ENCODE assay signal across 8 mouse cellular contexts in the genomic region with DNA sequence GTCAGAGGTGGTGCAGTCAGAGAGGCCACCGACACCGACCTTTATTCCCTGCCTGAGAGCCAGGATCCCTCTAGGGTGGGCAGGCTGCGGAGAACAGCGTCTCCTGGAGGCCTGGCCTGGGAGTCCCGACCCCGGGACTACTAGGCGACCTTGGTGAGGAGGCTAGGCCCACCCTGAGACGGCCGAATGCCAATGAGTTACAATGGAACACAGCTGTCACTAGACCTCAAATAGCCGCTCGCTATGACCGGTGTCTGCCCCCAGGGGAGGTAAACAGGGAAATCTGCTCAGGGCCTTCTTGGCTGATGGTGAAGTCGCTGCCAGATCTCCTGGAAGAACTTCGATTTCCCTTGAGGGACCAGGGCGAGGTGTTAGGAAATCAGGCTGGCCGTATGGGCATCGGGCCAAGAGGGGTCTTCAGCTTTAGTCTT. TPM values are rescaled to one million over a fixed set of nuclear protein-coding genes. Genes with fewer than 3 reads are reported as not detected.
DNase-seq lines count a peak whose midpoint lies in the region; ATAC-seq and TF ChIP-seq lines count a peak whose summit lies in the region.

No protein-coding gene starts in this region.

- no peaks in the 10 kb centered on the region for H3K9me3 ChIP-seq in intestine, postnatal 0 days (ENCODE audit: control insufficient read depth)
- H3K9me3 ChIP-seq in liver, embryonic 12.5 days (replicated peaks), result no peaks in the 10 kb centered on the region
- no peaks in the 10 kb centered on the region for H3K9me3 ChIP-seq in midbrain, postnatal 0 days (ENCODE audit: low read length)

- peak; percentile 51 for TF ChIP-seq CTCF in C2C12 (IDR thresholded peaks at IDR 0.05; ENCODE audit: control insufficient read depth, insufficient read depth, insufficient read length)
- TF ChIP-seq CTCF in intestine, postnatal 0 days (IDR thresholded peaks at IDR 0.05; ENCODE audit: low read depth), result peak; percentile 75
- TF ChIP-seq CTCF in midbrain, postnatal 0 days (IDR thresholded peaks at IDR 0.05), result peak; percentile 59

- H3K9ac ChIP-seq in intestine, postnatal 0 days (ENCODE audit: low read depth, low read length), result peak overlapping the region; percentile 87
- peak overlapping the region; percentile 89 for H3K9ac ChIP-seq in liver, embryonic 12.5 days
- H3K9ac ChIP-seq in midbrain, postnatal 0 days (replicated peaks; ENCODE audit: low read length, poor library complexity, severe bottlenecking), result peak overlapping the region; percentile 79

- H3K79me3 ChIP-seq in C2C12 (ENCODE audit: low read depth), result peaks cover 16% of the 10 kb centered on the region

- H3K27ac ChIP-seq in intestine, postnatal 0 days (ENCODE audit: low read depth, low read length), result peak overlapping the region; percentile 87
- H3K27ac ChIP-seq in liver, embryonic 12.5 days, result peak overlapping the region; percentile 81
- H3K27ac ChIP-seq in midbrain, postnatal 0 days (ENCODE audit: low read depth, low read length), result peak overlapping the region; percentile 60

- WGBS in intestine, postnatal 0 days, result 4% methylated on average over 17 of the region's 17 CpGs
- WGBS in liver, embryonic 12.5 days (ENCODE audit: insufficient replicate concordance), result 7% methylated on average over 17 of the region's 17 CpGs
- WGBS in midbrain, postnatal 0 days, result 9% methylated on average over 17 of the region's 17 CpGs

- peak overlapping the region; percentile 91 for H3K4me3 ChIP-seq in C2C12 (ENCODE audit: insufficient read depth, poor library complexity, severe bottlenecking)
- H3K4me3 ChIP-seq in intestine, postnatal 0 days (ENCODE audit: low read depth, low read length), result peak overlapping the region; percentile 85
- peak overlapping the region; percentile 87 for H3K4me3 ChIP-seq in liver, embryonic 12.5 days
- H3K4me3 ChIP-seq in midbrain, postnatal 0 days (ENCODE audit: low read depth, low read length), result peak overlapping the region; percentile 53

- peak overlapping the region; percentile 96 for H3ac ChIP-seq in C2C12 (ENCODE audit: control insufficient read depth, insufficient read length, low read depth)

- H3K27me3 ChIP-seq in C2C12 (ENCODE audit: control insufficient read depth, insufficient read depth, insufficient read length), result no peaks in the 10 kb centered on the region
- no peaks in the 10 kb centered on the region for H3K27me3 ChIP-seq in intestine, postnatal 0 days (replicated peaks; ENCODE audit: control insufficient read depth, insufficient read depth, low read length)
- no peaks in the 10 kb centered on the region for H3K27me3 ChIP-seq in liver, embryonic 12.5 days (replicated peaks)
- H3K27me3 ChIP-seq in midbrain, postnatal 0 days (ENCODE audit: insufficient read depth, low read length), result no peaks in the 10 kb centered on the region

- H3K79me2 ChIP-seq in C2C12 (ENCODE audit: control insufficient read depth, insufficient read depth), result peaks cover 59% of the 10 kb centered on the region

- DNase-seq in ZHBTc4 (ENCODE audit: low read depth, low spot score), result peak; percentile 81
- DNase-seq in embryo, embryonic 11 days, result peak; percentile 74
- DNase-seq in midbrain, postnatal 0 days (ENCODE audit: low spot score), result peak; percentile 54
- peak; percentile 60 for DNase-seq in thymus, postnatal 0 days (ENCODE audit: low spot score)

- peak; percentile 36 for ATAC-seq in granulocyte monocyte progenitor cell, adult 5-6 weeks (replicated peaks; ENCODE audit: poor library complexity, severe bottlenecking)
- ATAC-seq in intestine, postnatal 0 days, result peak; percentile 46
- ATAC-seq in liver, embryonic 12.5 days, result peak; percentile 75
- ATAC-seq in midbrain, postnatal 0 days (ENCODE audit: low FRiP score), result peak; percentile 73

- peaks cover 37% of the 10 kb centered on the region for H3K36me3 ChIP-seq in C2C12 (ENCODE audit: control insufficient read depth, insufficient read depth)
- peaks cover 27% of the 10 kb centered on the region for H3K36me3 ChIP-seq in intestine, postnatal 0 days (ENCODE audit: control insufficient read depth, insufficient read depth)
- H3K36me3 ChIP-seq in liver, embryonic 12.5 days, result peaks cover 47% of the 10 kb centered on the region
- peaks cover 15% of the 10 kb centered on the region for H3K36me3 ChIP-seq in midbrain, postnatal 0 days (ENCODE audit: insufficient read depth, low read length)

- H3K4me1 ChIP-seq in intestine, postnatal 0 days (replicated peaks; ENCODE audit: control insufficient read depth, insufficient read depth, low read length), result peaks cover 6% of the 10 kb centered on the region; the same call in 1 of the 2 replicates
- H3K4me1 ChIP-seq in liver, embryonic 12.5 days, result peaks cover 66% of the 10 kb centered on the region
- H3K4me1 ChIP-seq in midbrain, postnatal 0 days (ENCODE audit: insufficient read depth, low read length), result peaks cover 12% of the 10 kb centered on the region; the same call in 1 of the 2 replicates

- peak overlapping the region; percentile 87 for H3K4me2 ChIP-seq in intestine, postnatal 0 days (replicated peaks; ENCODE audit: low read depth)
- H3K4me2 ChIP-seq in liver, embryonic 12.5 days, result peak overlapping the region; percentile 91
- H3K4me2 ChIP-seq in midbrain, postnatal 0 days (ENCODE audit: low read depth, low read length, poor library complexity, severe bottlenecking), result peak overlapping the region; percentile 91

TF ChIP-seq in C2C12, 6 proteins besides CTCF, POLR2A, EP300 and RAD21:
- peak; percentile 61 for TF ChIP-seq MYOD1 (IDR thresholded peaks at IDR 0.05; ENCODE audit: control insufficient read depth, insufficient read length, low read depth)
- TF ChIP-seq CEBPB (IDR thresholded peaks at IDR 0.05; ENCODE audit: low read depth), result no peak

RNA-seq across cellular contexts. Expression of a gene that starts 0.7 kb away (rescaled TPM):
- 6.9 TPM for polyA plus RNA-seq in C2C12 (2012; fragmentation: generic; extraction: Trizol)
- total RNA-seq in granulocyte monocyte progenitor cell, adult 5-6 weeks (2014; fragmentation: Nextera tagmentation), result 11.2 and 15.5 TPM in 2 replicates
- 18.9 and 19.9 TPM in 2 replicates for total RNA-seq in granulocyte monocyte progenitor cell, adult 5-6 weeks (2017)
- polyA plus RNA-seq in intestine, postnatal 0 days (2015; fragmentation: Nextera tagmentation; extraction: Ambion mirVana), result 14.9 and 16.6 TPM in 2 replicates
- polyA plus RNA-seq in liver, embryonic 12.5 days (2016; fragmentation: Nextera tagmentation; extraction: Ambion mirVana), result 9.4 and 10.1 TPM in 2 replicates
- 16.7 and 22.7 TPM in 2 replicates for total RNA-seq in midbrain, postnatal 0 days (2014; rRNA removed)
- 14.1 and 14.4 TPM in 2 replicates for polyA plus RNA-seq in midbrain, postnatal 0 days (2015; fragmentation: Nextera tagmentation; extraction: Ambion mirVana)
- polyA plus RNA-seq in thymus, postnatal 0 days (2015; fragmentation: Nextera tagmentation; extraction: Ambion mirVana), result 12.0 and 14.1 TPM in 2 replicates

RNA-seq across cellular contexts. Expression of a gene that starts 9.1 kb away (rescaled TPM):
- 77.3 TPM for polyA plus RNA-seq in C2C12 (2012; fragmentation: generic; extraction: Trizol)
- total RNA-seq in granulocyte monocyte progenitor cell, adult 5-6 weeks (2014; fragmentation: Nextera tagmentation), result 104 and 106 TPM in 2 replicates
- total RNA-seq in granulocyte monocyte progenitor cell, adult 5-6 weeks (2017), result 64.1 and 76.1 TPM in 2 replicates
- polyA plus RNA-seq in intestine, postnatal 0 days (2015; fragmentation: Nextera tagmentation; extraction: Ambion mirVana), result 35.6 and 35.9 TPM in 2 replicates
- 72.2 TPM in 2 replicates for polyA plus RNA-seq in liver, embryonic 12.5 days (2016; fragmentation: Nextera tagmentation; extraction: Ambion mirVana)
- total RNA-seq in midbrain, postnatal 0 days (2014; rRNA removed), result 23.8 and 24.9 TPM in 2 replicates
- 22.7 and 26.0 TPM in 2 replicates for polyA plus RNA-seq in midbrain, postnatal 0 days (2015; fragmentation: Nextera tagmentation; extraction: Ambion mirVana)
- polyA plus RNA-seq in thymus, postnatal 0 days (2015; fragmentation: Nextera tagmentation; extraction: Ambion mirVana), result 124 and 133 TPM in 2 replicates

RNA-seq across cellular contexts. Expression of a gene that starts 50.8 kb away (rescaled TPM):
- 0.62 TPM for polyA plus RNA-seq in C2C12 (2012; fragmentation: generic; extraction: Trizol)
- total RNA-seq in granulocyte monocyte progenitor cell, adult 5-6 weeks (2014; fragmentation: Nextera tagmentation), result 0.66 and 0.92 TPM in 2 replicates
- 0.13 and 0.62 TPM in 2 replicates for total RNA-seq in granulocyte monocyte progenitor cell, adult 5-6 weeks (2017)
- polyA plus RNA-seq in intestine, postnatal 0 days (2015; fragmentation: Nextera tagmentation; extraction: Ambion mirVana), result 2.2 and 2.4 TPM in 2 replicates
- 0.56 and 0.62 TPM in 2 replicates for polyA plus RNA-seq in liver, embryonic 12.5 days (2016; fragmentation: Nextera tagmentation; extraction: Ambion mirVana)
- total RNA-seq in midbrain, postnatal 0 days (2014; rRNA removed), result 147 and 186 TPM in 2 replicates
- 117 and 127 TPM in 2 replicates for polyA plus RNA-seq in midbrain, postnatal 0 days (2015; fragmentation: Nextera tagmentation; extraction: Ambion mirVana)
- 0.51 and 0.74 TPM in 2 replicates for polyA plus RNA-seq in thymus, postnatal 0 days (2015; fragmentation: Nextera tagmentation; extraction: Ambion mirVana)

Comparison
In these comparisons a context has a peak if more than half of its experiments do, and no peak if none do; other contexts are left out.
1. Peak in every context shown above with its lines: DNase-seq, ATAC-seq, H3K4me3 ChIP-seq and H3K27ac ChIP-seq.
2. RNA of a gene that starts 50.8 kb away (polyA plus RNA-seq): 117 to 127 TPM in midbrain, postnatal 0 days; 2.2 to 2.4 TPM in intestine, postnatal 0 days, 0.51 to 0.74 TPM in thymus, postnatal 0 days, 0.62 TPM in C2C12 (single experiment) and 0.56 to 0.62 TPM in liver, embryonic 12.5 days; every median in the first group is over 10 times any median in the second.